Mouse (Mus musculus) T-helper 17 cell (primary cell): ENCODE results near the gene Hes3.

Experiments used
- in situ Hi-C, 2 experiments: fragments of 300-600 bp; cut with MboI, MseI; formaldehyde crosslinking; loops; 1 replicate in 1 of 2; 2 replicates in 1 of 2; pipeline ENCODE4 v1.15.1; 2025; ENCODE audit warnings: high pct_unique_total_duplicates in 2 of 2

Gene Hes3

GRCm38 (mm10) chr4:152307542-152307941, 16.1 kb upstream of the Hes3 start:
- in situ Hi-C loops = no loop called here

GRCm38 (mm10) chr4:152305991-152306390, 14.5 kb upstream of the Hes3 start:
- in situ Hi-C loops = no loop called here

- in situ Hi-C loops = no loop called here
Observed at GRCm38 (mm10) chr4:152304685-152305084, 13.2 kb upstream of the Hes3 start.

GRCm38 (mm10) chr4:152303172-152303571, 11.7 kb upstream of the Hes3 start:
- in situ Hi-C loops = no loop called here

- in situ Hi-C loops = no loop called here
Observed at GRCm38 (mm10) chr4:152302012-152302411, 10.6 kb upstream of the Hes3 start.

- in situ Hi-C loops = no loop called here
Observed at GRCm38 (mm10) chr4:152300375-152300774, 8.9 kb upstream of the Hes3 start.

GRCm38 (mm10) chr4:152298836-152299235, 7.4 kb upstream of the Hes3 start:
- in situ Hi-C loops = loop anchor here (10.0 kb wide), 2 partner anchors 434 to 1254 kb away; partner anchors contain the start of genes Camta1 (in 1 of the 2) and Per3 (in 1 of the 2)

- in situ Hi-C loops = loop anchor here (10.0 kb wide), 2 partner anchors 432 to 1252 kb away; partner anchors contain the start of genes Camta1 (in 1 of the 2) and Per3 (in 1 of the 2)
Observed at GRCm38 (mm10) chr4:152296874-152297861, 5.7 kb upstream of the Hes3 start, which contains the start of gene Icmt. Gene Icmt, plus strand, starts transcription at chr4:152297227.

GRCm38 (mm10) chr4:152296371-152296770, 4.9 kb upstream of the Hes3 start:
- in situ Hi-C loops = loop anchor here (10.0 kb wide), 2 partner anchors 432 to 1252 kb away; partner anchors contain the start of genes Camta1 (in 1 of the 2) and Per3 (in 1 of the 2)

GRCm38 (mm10) chr4:152295916-152296315, 4.5 kb upstream of the Hes3 start:
- in situ Hi-C loops = loop anchor here (10.0 kb wide), 2 partner anchors 431 to 1251 kb away; partner anchors contain the start of genes Camta1 (in 1 of the 2) and Per3 (in 1 of the 2)

- in situ Hi-C loops = loop anchor here (10.0 kb wide), 2 partner anchors 430 to 1250 kb away; partner anchors contain the start of genes Camta1 (in 1 of the 2) and Per3 (in 1 of the 2)
Observed at GRCm38 (mm10) chr4:152294188-152294929, 2.9 kb upstream of the Hes3 start.

GRCm38 (mm10) chr4:152292102-152292765, 772 bp upstream of the Hes3 start:
- in situ Hi-C loops = loop anchor here (10.0 kb wide), 2 partner anchors 427 to 1247 kb away; partner anchors contain the start of genes Camta1 (in 1 of the 2) and Per3 (in 1 of the 2)

GRCm38 (mm10) chr4:152290991-152291390, 471 bp downstream of the Hes3 start:
- in situ Hi-C loops = loop anchor here (10.0 kb wide), 2 partner anchors 426 to 1246 kb away; partner anchors contain the start of genes Camta1 (in 1 of the 2) and Per3 (in 1 of the 2)

GRCm38 (mm10) chr4:152290385-152290784, 1.1 kb downstream of the Hes3 start:
- in situ Hi-C loops = loop anchor here (10.0 kb wide), 2 partner anchors 426 to 1246 kb away; partner anchors contain the start of genes Camta1 (in 1 of the 2) and Per3 (in 1 of the 2)

GRCm38 (mm10) chr4:152288398-152288945, 3.0 kb downstream of the Hes3 start:
- in situ Hi-C loops = loop anchor here in 1 of 2 experiments (5.0 kb wide), 1 partner anchor 116 kb away; no protein-coding TSS in a partner anchor

- in situ Hi-C loops = loop anchor here in 1 of 2 experiments (5.0 kb wide), 1 partner anchor 115 kb away; no protein-coding TSS in a partner anchor
Observed at GRCm38 (mm10) chr4:152287317-152288120, 3.9 kb downstream of the Hes3 start.

GRCm38 (mm10) chr4:152286887-152287286, 4.6 kb downstream of the Hes3 start:
- in situ Hi-C loops = loop anchor here in 1 of 2 experiments (5.0 kb wide), 1 partner anchor 115 kb away; no protein-coding TSS in a partner anchor

GRCm38 (mm10) chr4:152286183-152286582, 5.3 kb downstream of the Hes3 start:
- in situ Hi-C loops = loop anchor here in 1 of 2 experiments (5.0 kb wide), 1 partner anchor 114 kb away; no protein-coding TSS in a partner anchor

GRCm38 (mm10) chr4:152285505-152285904, 6.0 kb downstream of the Hes3 start:
- in situ Hi-C loops = loop anchor here in 1 of 2 experiments (5.0 kb wide), 1 partner anchor 113 kb away; no protein-coding TSS in a partner anchor
